Mouse (Mus musculus) cortical plate, adult 2 months (tissue): ENCODE results near the gene Atp4b.

Source experiments
- CTCF ChIP-seq: fragments of 200-500 bp; IDR thresholded peaks from 2 replicates; pipeline ENCODE4 v1.5.1; 2011; ENCODE audit warnings: mild to moderate bottlenecking, control low read depth, low read length; ENCODE audit not compliant: insufficient read depth; ENCODE audit errors: extremely low read depth
- POLR2A ChIP-seq: fragments of 200-500 bp; IDR thresholded peaks from 2 replicates; pipeline ENCODE4 v1.6.1; 2011; ENCODE audit warnings: mild to moderate bottlenecking, low read length, control low read depth; ENCODE audit not compliant: insufficient read depth; ENCODE audit errors: extremely low read depth

- TF ChIP-seq POLR2A (no peak), CTCF (no peak)
Measured at GRCm38 (mm10) chr8:13342340-13342739, 54.3 kb downstream of the Atp4b start.
